Mouse (Mus musculus): Measurements from ENCODE around the gene Kdelc1. TPM values are rescaled to one million over a fixed set of nuclear protein-coding genes. Genes with fewer than 3 reads are reported as not detected.

Kdelc1 gene
- total RNA-seq, 1 experiment: 28.4 TPM

DNA sequence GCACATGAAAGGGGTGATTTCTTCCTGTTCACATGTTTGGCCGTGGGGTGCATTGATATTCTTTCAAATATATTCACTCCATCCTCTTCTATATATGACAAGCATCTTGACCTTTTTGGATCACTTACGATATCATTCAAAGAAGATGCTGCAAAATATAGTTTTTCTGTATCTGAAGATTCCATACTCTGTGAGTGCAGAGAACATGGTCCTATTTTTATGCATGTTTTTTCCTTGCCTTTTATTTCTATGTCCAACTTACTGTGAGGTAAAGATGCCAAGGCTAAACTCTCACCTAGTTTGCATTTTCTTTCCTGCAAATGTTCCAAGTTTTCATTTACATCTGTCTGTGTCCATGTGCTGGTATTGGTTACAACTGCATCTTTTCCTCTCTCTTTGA lies 56.8 kb downstream of the Kdelc1 start, which contains the start of gene Gm8251:
Gene Gm8251 (minus strand): TSS at position 101 of the 400 bp plus-strand sequence.
- H3K9ac ChIP-seq (ENCODE audit: insufficient read depth, low read depth, low read length, poor library complexity, severe bottlenecking): no peak within 1 kb of the TSS
- H3K4me3 ChIP-seq (ENCODE audit: insufficient read depth in 1 of 2, low read depth in 1 of 2, low read length in 2 of 2, poor library complexity in 1 of 2, severe bottlenecking in 1 of 2): no peak within 1 kb of the TSS
- DNase-seq (ENCODE audit: low read depth, low spot score): no peak
- no peak within 1 kb of the TSS for H3K27ac ChIP-seq (ENCODE audit: insufficient read depth, low read depth, low read length, poor library complexity, severe bottlenecking)
- no peaks in the 10 kb centered on the region for H3K4me1 ChIP-seq (ENCODE audit: control insufficient read depth in 2 of 2, insufficient read depth in 2 of 2, low read length in 2 of 2, poor library complexity in 1 of 2)
- H3K36me3 ChIP-seq (ENCODE audit: control insufficient read depth, insufficient read depth, low read length, poor library complexity, severe bottlenecking): no peaks in the 10 kb centered on the region
- in situ Hi-C loops (cut with MboI; ENCODE audit: low sequenced_read_pairs in 2 of 2, unreplicated experiment in 2 of 2): loop anchor here in 1 of 2 experiments (25.0 kb wide), 1 partner anchor 300 kb away; no protein-coding TSS in a partner anchor
- H3K9me3 ChIP-seq (ENCODE audit: control insufficient read depth, insufficient read depth, low read depth, low read length): no peaks in the 10 kb centered on the region
- TF ChIP-seq ZC3H11A (IDR thresholded peaks at IDR 0.05; ENCODE audit: borderline replicate concordance, low read depth, low read length) (no peak), ZNF384 (IDR thresholded peaks at IDR 0.05; ENCODE audit: low read depth, low read length) (no peak), HCFC1 (IDR thresholded peaks at IDR 0.05; ENCODE audit: borderline replicate concordance, insufficient read depth, low read length) (no peak), CHD2 (IDR thresholded peaks at IDR 0.05; ENCODE audit: low read depth, low read length) (no peak), MAFK (IDR thresholded peaks at IDR 0.05; ENCODE audit: insufficient read depth, low read depth, low read length) (no peak)

DNA sequence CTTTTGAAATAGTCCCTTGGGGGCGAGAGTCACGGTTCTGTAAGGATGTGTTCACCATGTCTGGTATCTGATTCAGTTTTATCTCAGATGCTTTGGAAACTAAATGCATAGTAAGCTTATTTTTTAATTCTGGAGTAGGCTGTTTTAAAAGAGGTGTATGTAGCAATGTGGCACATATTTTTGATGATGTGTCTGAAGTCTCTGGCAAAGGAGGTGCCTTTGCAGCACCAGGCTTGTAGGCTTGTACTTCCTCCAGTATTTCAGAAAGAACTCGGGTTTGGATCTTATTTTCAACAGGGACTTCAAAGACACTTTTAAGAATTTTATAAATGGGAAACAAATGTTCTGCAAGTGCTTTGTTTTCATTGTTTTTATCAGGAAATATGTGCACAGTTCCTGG lies 60.8 kb downstream of the Kdelc1 start:
- no peak overlapping the region for H3K4me3 ChIP-seq (ENCODE audit: insufficient read depth in 1 of 2, low read depth in 1 of 2, low read length in 2 of 2, poor library complexity in 1 of 2, severe bottlenecking in 1 of 2)
- in situ Hi-C loops (cut with MboI; ENCODE audit: low sequenced_read_pairs in 2 of 2, unreplicated experiment in 2 of 2): loop anchor here in 1 of 2 experiments (25.0 kb wide), 1 partner anchor 296 kb away; no protein-coding TSS in a partner anchor
- no peaks in the 10 kb centered on the region for H3K4me1 ChIP-seq (ENCODE audit: control insufficient read depth in 2 of 2, insufficient read depth in 2 of 2, low read length in 2 of 2, poor library complexity in 1 of 2)
- H3K36me3 ChIP-seq (ENCODE audit: control insufficient read depth, insufficient read depth, low read length, poor library complexity, severe bottlenecking): no peaks in the 10 kb centered on the region
- H3K9ac ChIP-seq (ENCODE audit: insufficient read depth, low read depth, low read length, poor library complexity, severe bottlenecking): no peak overlapping the region
- H3K27ac ChIP-seq (ENCODE audit: insufficient read depth, low read depth, low read length, poor library complexity, severe bottlenecking): no peak overlapping the region
- no peak for TF ChIP-seq ZNF384 (IDR thresholded peaks at IDR 0.05; ENCODE audit: low read depth, low read length)
- H3K9me3 ChIP-seq (ENCODE audit: control insufficient read depth, insufficient read depth, low read depth, low read length): no peaks in the 10 kb centered on the region
- DNase-seq (ENCODE audit: low read depth, low spot score): no peak

Other genes with a start within 250 kb of the Kdelc1 start
- 39.0 and 59.6 TPM in 2 replicates for gene Tpp2, start 185.2 kb downstream of the Kdelc1 start, total RNA-seq (2012; rRNA removed)
- gene Mettl21c, start 98.8 kb downstream of the Kdelc1 start, total RNA-seq (2012; rRNA removed): 0.45 and 0.48 TPM in 2 replicates
- 0.18 and 0.21 TPM in 2 replicates for gene Gm8251, start 56.9 kb downstream of the Kdelc1 start, total RNA-seq (2012; rRNA removed)
- gene Tex30, start 16.4 kb downstream of the Kdelc1 start, total RNA-seq (2012; rRNA removed): 19.4 and 34.2 TPM in 2 replicates
- 10.6 and 10.9 TPM in 2 replicates for gene Bivm, start 149 bp upstream of the Kdelc1 start, total RNA-seq (2012; rRNA removed)
- gene Ercc5, start 28.9 kb upstream of the Kdelc1 start, total RNA-seq (2012; rRNA removed): 20.6 and 23.3 TPM in 2 replicates
- gene Mettl21e, start 100.2 kb upstream of the Kdelc1 start, total RNA-seq (2012; rRNA removed): not detected in 2 replicates

All from ES-E14 (cell line).